Mouse (Mus musculus): Measurements from ENCODE around the gene Gm13279. TPM values are rescaled to one million over a fixed set of nuclear protein-coding genes. Genes with fewer than 3 reads are reported as not detected.
"Not testable (repeated sequence)": the region's sequence is repeated elsewhere in the genome, so short reads cannot be mapped to it uniquely, and the experiment has no call there.

The Gm13279 gene
- polyA plus RNA-seq (2015; fragmentation: Nextera tagmentation; extraction: Ambion mirVana) = not detected in 2 replicates

DNA sequence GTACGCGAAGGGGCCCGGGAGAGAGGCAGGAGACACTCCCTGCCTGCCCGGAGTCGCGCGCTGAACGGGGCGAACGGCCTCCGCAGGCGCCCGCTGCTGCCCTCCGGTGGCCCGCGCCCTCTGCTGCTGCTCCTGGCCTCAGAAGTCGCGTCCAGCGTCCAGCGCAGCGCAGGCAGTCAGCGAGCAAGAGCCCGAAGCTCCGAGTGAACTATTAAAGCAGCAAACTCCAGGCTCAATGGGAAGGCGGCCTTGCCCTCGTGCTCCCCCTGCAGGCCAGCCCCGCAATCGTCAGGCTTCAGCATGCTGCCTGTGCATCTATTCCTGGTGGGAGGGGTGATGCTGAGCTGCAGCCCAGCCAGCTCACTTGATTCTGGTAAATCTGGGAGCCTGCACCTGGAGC is at the start of gene Gm13279:
TSS of gene Gm13279 (plus strand) at position 301 of the 400 bp plus-strand sequence.
- ATAC-seq; H3K27ac ChIP-seq; H3K4me2 ChIP-seq; H3K4me1 ChIP-seq; H3K4me3 ChIP-seq; H3K36me3 ChIP-seq (ENCODE audit: poor library complexity, severe bottlenecking); H3K27me3 ChIP-seq; H3K9me3 ChIP-seq (replicated peaks); H3K9ac ChIP-seq: not testable (repeated sequence)
- no CpG with 5 or more reads among the region's 28 CpGs for WGBS

DNA sequence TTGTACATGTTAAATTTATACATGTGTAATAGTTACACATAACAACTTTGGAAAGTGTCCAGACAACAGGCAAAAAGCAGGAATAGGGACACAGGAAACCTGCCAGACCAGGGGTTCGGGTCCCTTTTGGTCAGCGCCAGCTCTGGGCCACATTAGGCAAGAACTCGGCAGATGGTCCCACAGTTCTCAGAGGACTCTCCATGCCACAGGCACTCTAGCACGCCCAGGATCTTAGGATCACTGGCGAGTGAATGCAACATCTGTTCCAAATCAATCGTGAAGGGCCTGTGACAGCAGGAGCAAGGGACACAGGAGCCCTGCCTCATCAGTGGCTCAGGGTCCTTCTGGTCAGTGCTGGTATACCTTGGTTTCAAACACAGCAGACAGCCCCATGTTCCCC is 47.3 kb upstream of the Gm13279 start:
- no peak for ATAC-seq
- Histone ChIP-seq H3K36me3 (ENCODE audit: poor library complexity, severe bottlenecking) (no peaks in the 10 kb centered on the region), H3K9me3 (replicated peaks) (no peaks in the 10 kb centered on the region), H3K4me2 (no peak overlapping the region), H3K9ac (no peak overlapping the region), H3K27me3 (no peaks in the 10 kb centered on the region), H3K4me3 (no peak overlapping the region), H3K27ac (no peak overlapping the region), H3K4me1 (peaks cover 7% of the 10 kb centered on the region; the same call in 1 of the 2 replicates)
- 78% methylated on average over 6 of the region's 6 CpGs for WGBS

DNA sequence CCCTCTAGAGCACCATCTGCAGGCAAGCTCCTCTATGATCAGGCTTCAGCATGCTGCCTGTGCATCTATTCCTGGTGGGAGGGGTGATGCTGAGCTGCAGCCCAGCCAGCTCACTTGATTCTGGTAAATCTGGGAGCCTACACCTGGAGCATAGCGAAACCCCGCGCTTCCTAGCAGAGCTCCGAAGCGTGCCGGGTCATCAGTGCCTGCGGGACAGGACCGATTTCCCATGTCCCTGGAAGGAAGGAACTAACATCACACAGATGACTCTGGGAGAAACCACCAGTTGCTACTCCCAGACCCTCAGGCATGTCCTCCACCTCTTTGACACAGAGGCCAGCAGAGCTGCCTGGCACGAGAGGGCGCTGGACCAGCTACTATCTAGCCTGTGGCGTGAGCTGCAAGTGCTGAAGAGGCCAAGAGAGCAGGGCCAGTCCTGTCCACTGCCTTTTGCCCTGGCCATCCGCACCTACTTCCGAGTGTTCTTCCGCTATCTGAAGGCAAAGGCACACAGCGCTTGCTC is 42.3 kb upstream of the Gm13279 start, which contains the start of gene Gm13271:
TSS of gene Gm13271 (plus strand) at position 51 of the 523 bp plus-strand sequence.
- not testable (repeated sequence) for H3K27me3 ChIP-seq; H3K9me3 ChIP-seq (replicated peaks); H3K4me2 ChIP-seq; H3K4me3 ChIP-seq; H3K4me1 ChIP-seq; ATAC-seq; H3K27ac ChIP-seq; H3K36me3 ChIP-seq (ENCODE audit: poor library complexity, severe bottlenecking); H3K9ac ChIP-seq
- WGBS = 77% methylated on average over 15 of the region's 15 CpGs

DNA sequence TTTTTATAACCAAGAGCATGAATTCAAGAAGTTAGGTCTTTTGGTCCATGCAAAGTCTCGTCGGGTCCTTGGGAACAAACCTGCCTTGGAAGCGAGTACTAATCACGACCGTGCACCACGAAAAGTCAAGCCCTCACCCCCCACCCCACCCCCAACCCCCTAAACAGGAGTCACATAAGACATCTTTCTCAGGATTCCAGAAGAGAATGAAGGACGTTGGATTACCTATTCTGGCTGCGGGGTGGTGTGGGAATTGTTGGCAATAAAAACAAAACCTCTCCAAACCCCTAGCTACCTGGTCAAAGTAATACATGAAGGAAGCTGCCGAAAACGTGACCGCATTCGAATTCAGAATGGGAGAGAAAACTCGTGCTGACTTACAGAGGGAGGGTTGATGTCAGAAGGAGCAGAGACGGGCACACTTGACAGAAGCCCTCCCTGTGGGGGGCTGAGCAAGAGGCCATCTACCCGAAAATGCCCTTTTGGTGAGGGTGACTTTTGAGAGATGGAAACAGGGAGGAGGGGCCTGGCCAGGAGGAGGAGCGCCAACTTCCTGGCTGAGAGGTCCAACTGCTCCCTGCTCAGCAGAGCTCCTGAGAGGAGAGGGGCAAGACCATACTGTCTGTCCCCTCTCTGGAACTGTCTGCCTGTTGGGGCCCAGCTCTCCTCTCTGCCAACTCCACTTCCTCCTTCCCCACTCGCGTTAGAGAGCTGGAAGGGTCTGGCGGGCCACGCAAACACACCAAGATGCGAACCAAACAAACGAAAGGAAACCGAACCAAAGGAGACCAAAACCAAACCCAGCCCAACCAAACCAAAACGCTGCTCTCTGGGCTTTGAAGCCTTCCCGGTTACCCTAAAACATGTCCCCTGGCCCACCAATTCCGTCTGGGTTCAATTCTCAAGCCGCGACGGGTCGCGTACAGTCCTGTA is 40.4 kb upstream of the Gm13279 start:
- not testable (repeated sequence) for H3K27me3 ChIP-seq; H3K36me3 ChIP-seq (ENCODE audit: poor library complexity, severe bottlenecking); ATAC-seq; H3K4me1 ChIP-seq; H3K9me3 ChIP-seq (replicated peaks)
- H3K4me3 ChIP-seq = peak overlapping the region; percentile 49
- H3K27ac ChIP-seq = peak overlapping the region; percentile 61
- H3K4me2 ChIP-seq = peak overlapping the region; percentile 74
- peak overlapping the region; percentile 59 for H3K9ac ChIP-seq
- WGBS = 12% methylated on average over 28 of the region's 31 CpGs

DNA sequence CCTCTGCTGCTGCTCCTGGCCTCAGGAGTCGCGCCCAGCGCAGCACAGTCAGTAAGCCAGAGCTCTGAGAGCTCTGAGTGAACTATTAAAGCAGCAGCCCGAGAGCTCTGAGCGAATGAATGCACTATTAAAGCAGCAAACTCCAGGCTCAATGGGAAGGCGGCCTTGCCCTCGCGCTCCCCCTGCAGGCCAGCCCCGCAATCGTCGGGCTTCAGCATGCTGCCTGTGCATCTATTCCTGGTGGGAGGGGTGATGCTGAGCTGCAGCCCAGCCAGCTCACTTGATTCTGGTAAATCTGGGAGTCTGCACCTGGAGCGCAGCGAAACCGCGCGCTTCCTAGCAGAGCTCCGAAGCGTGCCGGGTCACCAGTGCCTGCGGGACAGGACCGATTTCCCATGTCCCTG is 39.6 kb upstream of the Gm13279 start:
- peak; percentile 100 for ATAC-seq

DNA sequence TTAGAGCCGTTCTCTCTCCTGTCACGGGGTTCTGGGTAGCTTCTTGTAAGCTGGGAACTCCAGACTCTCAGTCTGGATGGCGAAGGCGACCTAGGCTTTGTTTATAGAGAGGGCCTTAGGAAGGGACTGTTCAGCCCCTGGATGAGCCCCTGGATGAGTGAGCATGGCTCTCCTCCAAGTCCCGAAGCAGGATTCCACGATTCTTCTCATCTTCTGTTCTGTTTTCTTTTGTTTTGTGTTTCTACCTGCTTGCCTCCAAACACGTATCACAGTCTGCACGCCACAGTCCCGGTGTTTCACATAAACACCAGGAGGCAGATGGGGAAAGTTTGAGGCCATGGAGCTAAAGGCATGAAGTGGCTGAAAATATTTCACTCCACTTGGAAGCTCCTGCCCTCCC is 38.4 kb upstream of the Gm13279 start:
- ATAC-seq; H3K9ac ChIP-seq; H3K36me3 ChIP-seq (ENCODE audit: poor library complexity, severe bottlenecking); H3K4me2 ChIP-seq; H3K4me3 ChIP-seq; H3K4me1 ChIP-seq; H3K27ac ChIP-seq; H3K9me3 ChIP-seq (replicated peaks); H3K27me3 ChIP-seq: not testable (repeated sequence)
- WGBS = 87% methylated on average over 9 of the region's 9 CpGs

More for the DNA sequence above, 39.6 kb upstream of the Gm13279 start:
- peak overlapping the region; percentile 74 for H3K4me2 ChIP-seq
- H3K9me3 ChIP-seq (replicated peaks); H3K4me1 ChIP-seq; H3K27me3 ChIP-seq; H3K36me3 ChIP-seq (ENCODE audit: poor library complexity, severe bottlenecking): not testable (repeated sequence)
- peak overlapping the region; percentile 59 for H3K9ac ChIP-seq
- peak overlapping the region; percentile 49 for H3K4me3 ChIP-seq
- H3K27ac ChIP-seq = peak overlapping the region; percentile 61
- WGBS = 0% methylated on average over 21 of the region's 21 CpGs

DNA sequence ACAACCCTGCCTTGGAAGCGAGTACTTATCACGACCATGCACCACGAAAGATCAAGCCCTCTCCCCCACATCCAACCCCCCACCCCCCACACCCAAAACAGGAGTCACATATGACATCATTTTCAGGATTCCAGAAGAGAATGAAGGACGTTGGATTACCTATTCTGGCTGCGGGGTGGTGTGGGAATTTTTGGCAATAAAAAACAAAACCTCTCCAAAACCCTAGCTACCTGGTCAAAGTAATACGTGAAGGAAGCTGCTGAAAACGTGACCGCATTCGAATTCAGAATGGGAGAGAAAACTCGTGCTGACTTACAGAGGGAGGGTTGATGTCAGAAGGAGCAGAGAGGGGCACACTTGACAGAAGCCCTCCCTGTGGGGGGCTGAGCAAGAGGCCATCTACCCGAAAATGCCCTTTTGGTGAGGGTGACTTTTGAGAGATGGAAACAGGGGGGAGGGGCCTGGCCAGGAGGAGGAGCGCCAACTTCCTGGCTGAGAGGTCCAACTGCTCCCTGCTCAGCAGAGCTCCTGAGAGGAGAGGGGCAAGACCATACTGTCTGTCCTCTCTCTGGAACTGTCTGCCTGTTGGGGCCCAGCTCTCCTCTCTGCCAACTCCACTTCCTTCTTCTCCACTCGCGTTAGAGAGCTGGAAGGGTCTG is 37.5 kb upstream of the Gm13279 start, which contains the start of gene Gm13283:
TSS of gene Gm13283 (plus strand) at position 510 of the 659 bp plus-strand sequence.
- H3K36me3 ChIP-seq (ENCODE audit: poor library complexity, severe bottlenecking); H3K27ac ChIP-seq; H3K4me1 ChIP-seq; ATAC-seq; H3K9me3 ChIP-seq (replicated peaks); H3K27me3 ChIP-seq: not testable (repeated sequence)
- Histone ChIP-seq H3K9ac (peak within 1 kb of the TSS; percentile 48; the same call in 1 of the 2 replicates), H3K4me3 (peak within 1 kb of the TSS; percentile 40), H3K4me2 (peak within 1 kb of the TSS; percentile 69)
- 23% methylated on average over 11 of the region's 14 CpGs for WGBS

DNA sequence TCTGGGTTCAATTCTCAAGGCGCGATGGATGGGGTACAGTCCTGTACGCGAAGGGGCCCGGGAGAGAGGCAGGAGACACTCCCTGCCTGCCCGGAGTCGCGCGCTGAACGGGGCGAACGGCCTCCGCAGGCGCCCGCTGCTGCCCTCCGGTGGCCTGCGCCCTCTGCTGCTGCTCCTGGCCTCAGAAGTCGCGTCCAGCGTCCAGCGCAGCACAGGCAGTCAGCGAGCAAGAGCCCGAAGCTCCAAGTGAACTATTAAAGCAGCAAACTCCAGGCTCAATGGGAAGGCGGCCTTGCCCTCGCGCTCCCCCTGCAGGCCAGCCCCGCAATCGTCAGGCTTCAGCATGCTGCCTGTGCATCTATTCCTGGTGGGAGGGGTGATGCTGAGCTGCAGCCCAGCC is 36.8 kb upstream of the Gm13279 start:
- H3K9me3 ChIP-seq (replicated peaks); H3K36me3 ChIP-seq (ENCODE audit: poor library complexity, severe bottlenecking); H3K4me1 ChIP-seq; H3K27me3 ChIP-seq; ATAC-seq; H3K27ac ChIP-seq: not testable (repeated sequence)
- peak overlapping the region; percentile 69 for H3K4me2 ChIP-seq
- peak overlapping the region; percentile 40 for H3K4me3 ChIP-seq
- under 1% methylated on average over 23 of the region's 28 CpGs for WGBS
- peak overlapping the region; percentile 48; the same call in 1 of the 2 replicates for H3K9ac ChIP-seq

DNA sequence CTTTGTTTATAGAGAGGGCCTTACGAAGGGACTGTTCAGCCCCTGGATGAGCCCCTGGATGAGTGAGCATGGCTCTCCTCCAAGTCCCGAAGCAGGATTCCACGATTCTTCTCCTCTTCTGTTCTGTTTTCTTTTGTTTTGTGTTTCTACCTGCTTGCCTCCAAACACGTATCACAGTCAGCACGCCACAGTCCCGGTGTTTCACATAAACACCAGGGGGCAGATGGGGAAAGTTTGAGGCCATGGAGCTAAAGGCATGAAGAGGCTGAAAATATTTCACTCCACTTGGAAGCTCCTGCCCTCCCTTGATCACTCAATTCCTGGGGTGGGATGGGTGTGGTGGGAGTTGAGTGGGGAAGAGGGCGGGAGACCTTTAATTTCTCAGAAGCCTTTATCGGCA is 35.4 kb upstream of the Gm13279 start:
- not testable (repeated sequence) for H3K27me3 ChIP-seq; ATAC-seq; H3K9me3 ChIP-seq (replicated peaks); H3K4me1 ChIP-seq; H3K27ac ChIP-seq; H3K36me3 ChIP-seq (ENCODE audit: poor library complexity, severe bottlenecking); H3K4me2 ChIP-seq; H3K9ac ChIP-seq; H3K4me3 ChIP-seq
- WGBS = 67% methylated on average over 6 of the region's 8 CpGs

DNA sequence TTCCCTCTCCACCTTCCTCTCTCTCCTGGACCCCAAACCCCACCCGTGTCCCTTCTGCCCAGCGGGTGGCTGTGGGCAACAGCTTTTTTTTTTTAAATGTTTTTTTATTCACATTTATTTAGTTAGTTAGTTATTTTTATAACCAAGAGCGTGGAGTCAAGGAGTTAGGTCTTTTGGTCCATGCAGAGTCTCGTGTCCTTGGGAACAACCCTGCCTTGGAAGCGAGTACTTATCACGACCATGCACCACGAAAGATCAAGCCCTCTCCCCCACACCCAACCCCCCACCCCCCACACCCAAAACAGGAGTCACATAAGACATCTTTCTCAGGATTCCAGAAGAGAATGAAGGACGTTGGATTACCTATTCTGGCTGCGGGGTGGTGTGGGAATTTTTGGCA is 34.9 kb upstream of the Gm13279 start:
- not testable (repeated sequence) for H3K9ac ChIP-seq; H3K4me2 ChIP-seq; H3K27ac ChIP-seq; H3K4me1 ChIP-seq; H3K9me3 ChIP-seq (replicated peaks); ATAC-seq; H3K27me3 ChIP-seq; H3K4me3 ChIP-seq; H3K36me3 ChIP-seq (ENCODE audit: poor library complexity, severe bottlenecking)
- WGBS = 62% methylated on average over 9 of the region's 9 CpGs

DNA sequence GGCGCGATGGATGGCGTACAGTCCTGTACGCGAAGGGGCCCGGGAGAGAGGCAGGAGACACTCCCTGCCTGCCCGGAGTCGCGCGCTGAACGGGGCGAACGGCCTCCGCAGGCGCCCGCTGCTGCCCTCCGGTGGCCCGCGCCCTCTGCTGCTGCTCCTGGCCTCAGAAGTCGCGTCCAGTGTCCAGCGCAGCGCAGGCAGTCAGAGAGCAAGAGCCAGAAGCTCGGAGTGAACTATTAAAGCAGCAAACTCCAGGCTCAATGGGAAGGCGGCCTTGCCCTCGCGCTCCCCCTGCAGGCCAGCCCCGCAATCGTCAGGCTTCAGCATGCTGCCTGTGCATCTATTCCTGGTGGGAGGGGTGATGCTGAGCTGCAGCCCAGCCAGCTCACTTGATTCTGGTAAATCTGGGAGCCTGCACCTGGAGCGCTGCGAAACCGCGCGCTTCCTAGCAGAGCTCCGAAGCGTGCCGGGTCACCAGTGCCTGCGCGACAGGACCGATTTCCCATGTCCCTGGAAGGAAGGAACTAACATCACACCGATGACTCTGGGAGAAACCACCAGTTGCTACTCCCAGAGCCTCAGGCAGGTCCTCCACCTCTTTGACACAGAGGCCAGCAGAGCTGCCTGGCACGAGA is 33.7 kb upstream of the Gm13279 start:
- 3% methylated on average over 25 of the region's 42 CpGs for WGBS
- H3K9me3 ChIP-seq (replicated peaks); H3K36me3 ChIP-seq (ENCODE audit: poor library complexity, severe bottlenecking); H3K4me1 ChIP-seq; H3K27ac ChIP-seq; ATAC-seq; H3K27me3 ChIP-seq: not testable (repeated sequence)
- peak overlapping the region; percentile 63 for H3K4me2 ChIP-seq
- 0 out of 2 replicates have a peak overlapping the region, but pooled peaks have one; percentile 51 for H3K9ac ChIP-seq
- H3K4me3 ChIP-seq = peak overlapping the region; percentile 40

DNA sequence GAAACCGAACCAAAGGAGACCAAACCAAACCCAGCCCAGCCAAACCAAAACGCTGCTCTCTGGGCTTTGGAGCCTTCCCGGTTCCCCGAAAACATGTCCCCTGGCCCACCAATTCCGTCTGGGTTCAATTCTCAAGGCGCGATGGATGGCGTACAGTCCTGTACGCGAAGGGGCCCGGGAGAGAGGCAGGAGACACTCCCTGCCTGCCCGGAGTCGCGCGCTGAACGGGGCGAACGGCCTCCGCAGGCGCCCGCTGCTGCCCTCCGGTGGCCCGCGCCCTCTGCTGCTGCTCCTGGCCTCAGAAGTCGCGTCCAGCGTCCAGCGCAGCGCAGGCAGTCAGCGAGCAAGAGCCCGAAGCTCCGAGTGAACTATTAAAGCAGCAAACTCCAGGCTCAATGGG is 23.7 kb upstream of the Gm13279 start, which contains the start of gene Gm13290:
TSS of gene Gm13290 (plus strand) at position 301 of the 400 bp plus-strand sequence.
- H3K36me3 ChIP-seq (ENCODE audit: poor library complexity, severe bottlenecking); H3K9me3 ChIP-seq (replicated peaks); H3K27ac ChIP-seq; H3K27me3 ChIP-seq; H3K4me3 ChIP-seq; ATAC-seq; H3K9ac ChIP-seq; H3K4me2 ChIP-seq; H3K4me1 ChIP-seq: not testable (repeated sequence)
- no CpG with 5 or more reads among the region's 32 CpGs for WGBS

Data from forebrain, embryonic 13.5 days (tissue).